Mouse (Mus musculus) liver, embryonic 14.5 days (tissue): ENCODE results near the gene Aplp2. TPM values are rescaled to one million over a fixed set of nuclear protein-coding genes. Genes with fewer than 3 reads are reported as not detected.

Source experiments
- ATAC-seq: fragments of 200-750 bp; cut with Nextera tagmentation; 2 replicates; pipeline ENCODE4 v1.8.0; 2017; ENCODE audit warnings: moderate number of reproducible peaks, mild to moderate bottlenecking, moderate library complexity; ENCODE audit not compliant: insufficient read depth
- DNase-seq, 3 experiments: peaks; one replicate each; pipeline ENCODE4 v3.0.0-alpha.2; 2012 to 2013; ENCODE audit warnings: low read depth in 3 of 3, low spot score in 3 of 3
- H3K27ac ChIP-seq: fragments of 300-500 bp; sonication (generic); 2 replicates; pipeline ENCODE4 v1.5.1; 2014; ENCODE audit warnings: moderate library complexity, mild to moderate bottlenecking, control low read depth, inconsistent platforms
- H3K27me3 ChIP-seq: fragments of 300-500 bp; sonication (generic); 2 replicates; pipeline ENCODE4 v1.6.1; 2014; ENCODE audit warnings: mild to moderate bottlenecking, low read length, moderate library complexity; ENCODE audit not compliant: control insufficient read depth, insufficient read depth
- H3K36me3 ChIP-seq: fragments of 300-500 bp; sonication (generic); replicated peaks from 2 replicates; pipeline ENCODE4 v1.6.1; 2014; ENCODE audit warnings: low read depth; ENCODE audit not compliant: control insufficient read depth, insufficient read depth
- H3K4me1 ChIP-seq, 2 experiments: fragments of 200-500 bp in 1 of 2; fragments of 300-500 bp in 1 of 2; sonication (generic) in 1 of 2; replicated peaks; 2 replicates each; pipeline ENCODE4 v1.6.1; 2012 to 2014; ENCODE audit warnings: antibody characterized with exemption in 1 of 2, inconsistent platforms in 1 of 2, low read length in 1 of 2; ENCODE audit not compliant: control insufficient read depth in 2 of 2, insufficient read depth in 2 of 2
- H3K4me2 ChIP-seq: fragments of 300-500 bp; sonication (generic); 2 replicates; pipeline ENCODE4 v1.6.1; 2014; ENCODE audit warnings: low read depth, mild to moderate bottlenecking, control low read depth, moderate library complexity
- H3K4me3 ChIP-seq, 2 experiments: fragments of 200-500 bp in 1 of 2; fragments of 300-500 bp in 1 of 2; sonication (generic) in 1 of 2; 2 replicates each; pipeline ENCODE4 v1.5.1; 2012 to 2014; ENCODE audit warnings: low read depth in 2 of 2, low read length in 2 of 2, mild to moderate bottlenecking in 2 of 2, control low read depth in 1 of 2, inconsistent platforms in 1 of 2, moderate library complexity in 1 of 2; ENCODE audit not compliant: insufficient read depth in 1 of 2
- H3K9ac ChIP-seq: fragments of 300-500 bp; sonication (generic); replicated peaks from 2 replicates; pipeline ENCODE4 v1.6.1; 2014; ENCODE audit warnings: mild to moderate bottlenecking, control low read depth, moderate library complexity
- H3K9me3 ChIP-seq: fragments of 300-500 bp; sonication (generic); 2 replicates; pipeline ENCODE4 v1.6.1; 2016; ENCODE audit warnings: low read length, mixed read lengths; ENCODE audit not compliant: control insufficient read depth
- CTCF ChIP-seq: IDR thresholded peaks from 2 replicates; pipeline ENCODE4 v1.5.1; 2016; ENCODE audit warnings: antibody characterized with exemption, low read depth, control low read depth
- EP300 ChIP-seq: IDR thresholded peaks from 2 replicates; pipeline ENCODE4 v1.6.1; 2016; ENCODE audit warnings: antibody characterized with exemption, low read depth
- WGBS: fragments of 180-500 bp; shearing (Covaris S2); extraction: QIAGEN DNeasy Blood & Tissue Kit; methylation state at CpG from one replicate; pipeline ENCODE4 v1.1.7; 2014; ENCODE audit not compliant: insufficient replicate concordance; 5-methylcytosine and 5-hydroxymethylcytosine counted together
- polyA plus RNA-seq, 2 experiments: library from polyadenylated mRNA; depleted of rRNA in 1 of 2; stranded (reverse) in 1 of 2; unstranded in 1 of 2; fragments of >200 nt; fragmentation: Nextera tagmentation in 1 of 2; extraction: Ambion mirVana in 1 of 2; gene quantifications; 2 replicates each; pipeline versions ENCODE4 v1.2.1 to v1.2.3; 2012 to 2014

Gene Aplp2
- polyA plus RNA-seq, 2 experiments: 120 to 163 TPM

DNA sequence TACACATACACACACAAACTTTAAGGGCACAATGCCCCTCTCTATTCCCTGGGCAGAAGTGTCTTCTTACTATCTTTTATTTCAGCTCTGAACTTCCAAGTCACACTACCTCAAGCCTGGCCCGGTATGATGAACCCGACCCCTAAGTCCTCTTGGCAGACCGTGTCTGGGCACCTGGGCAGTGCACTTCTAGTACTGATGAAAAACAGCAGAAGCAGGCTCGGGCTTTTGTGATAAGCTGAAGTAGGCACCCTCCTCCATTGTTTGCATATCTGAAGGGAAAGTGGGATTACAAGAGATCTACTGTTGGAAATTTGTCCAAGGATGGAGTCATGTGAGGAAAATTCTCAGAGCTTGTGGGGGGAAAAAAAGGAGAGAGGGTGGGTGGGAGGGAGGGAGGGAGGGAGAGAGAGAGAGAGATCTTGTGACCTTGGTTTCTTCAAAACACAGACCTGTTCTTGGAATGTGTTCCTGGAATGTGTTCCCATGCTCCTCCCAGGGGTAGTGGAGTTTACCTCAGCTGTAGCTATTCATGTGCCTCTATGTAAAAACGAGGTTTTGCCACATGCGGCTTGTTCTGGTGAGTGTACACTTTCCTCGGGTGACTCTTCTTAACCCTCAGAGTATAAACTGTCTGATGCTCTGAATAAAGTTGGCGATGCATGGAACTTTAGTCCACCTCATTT is 29.1 kb upstream of the Aplp2 start:
- Histone ChIP-seq H3K9me3 (no peaks in the 10 kb centered on the region), H3K9ac (no peak overlapping the region), H3K4me1 (no peaks in the 10 kb centered on the region; a peak in 1 of 4 replicates), H3K4me3 (no peak overlapping the region), H3K36me3 (no peaks in the 10 kb centered on the region), H3K4me2 (no peak overlapping the region), H3K27ac (no peak overlapping the region), H3K27me3 (no peaks in the 10 kb centered on the region)
- TF ChIP-seq CTCF (no peak), EP300 (no peak)
- DNase-seq (no peak), ATAC-seq (no peak)
- WGBS: 79% methylated on average over 8 of the region's 8 CpGs

DNA sequence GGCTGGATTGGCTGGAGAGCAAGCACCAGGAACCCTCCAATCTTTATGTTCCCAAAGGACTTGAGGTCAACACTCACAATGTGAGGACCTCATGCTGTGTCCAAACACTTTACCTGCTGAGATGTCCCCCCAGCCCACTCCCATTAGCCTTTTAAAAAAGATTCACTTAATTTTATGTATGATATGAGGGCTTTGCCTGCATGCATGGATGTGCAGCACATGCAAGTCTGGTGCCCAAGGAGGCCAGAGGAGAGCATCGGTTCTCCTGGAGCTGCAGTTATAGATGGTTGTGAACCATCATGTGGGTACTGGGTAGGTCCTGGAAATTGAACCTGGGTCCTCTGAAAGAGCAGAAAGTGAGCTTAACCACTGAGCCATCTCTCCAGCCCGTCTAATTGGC is 27.9 kb upstream of the Aplp2 start:
- Histone ChIP-seq H3K27me3 (no peaks in the 10 kb centered on the region), H3K4me2 (no peak overlapping the region), H3K4me1 (peaks cover 0 to 2% of the 10 kb centered on the region in 2 experiments; a peak in 1 of 4 replicates), H3K36me3 (no peaks in the 10 kb centered on the region), H3K9me3 (no peaks in the 10 kb centered on the region), H3K27ac (no peak overlapping the region), H3K4me3 (no peak overlapping the region), H3K9ac (no peak overlapping the region)
- 79% methylated on average over 2 of the region's 2 CpGs for WGBS
- no peak for DNase-seq
- TF ChIP-seq EP300 (no peak), CTCF (no peak)
- ATAC-seq: no peak

DNA sequence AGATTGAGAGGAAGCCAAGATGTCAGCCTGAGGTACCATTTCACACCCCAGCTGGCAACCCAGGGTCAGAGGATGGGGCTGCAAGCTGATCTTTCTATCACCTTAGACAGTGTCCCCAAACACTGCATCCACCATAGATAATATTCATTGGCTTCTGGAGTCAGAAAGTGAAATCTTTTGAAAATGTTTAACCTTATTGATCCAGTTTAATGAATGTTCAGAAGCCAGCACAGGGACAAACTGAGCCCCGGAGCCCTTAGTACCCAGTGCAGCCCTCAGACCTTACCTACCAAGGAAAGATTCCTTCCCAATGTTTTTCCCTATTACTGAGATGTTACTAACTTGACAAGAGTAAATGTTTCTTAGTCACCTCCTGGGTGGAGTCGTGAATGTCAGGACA is 26.9 kb upstream of the Aplp2 start:
- no peak for TF ChIP-seq CTCF
- Histone ChIP-seq H3K9ac (no peak overlapping the region), H3K4me1 (peaks cover 0 to 2% of the 10 kb centered on the region in 2 experiments; a peak in 1 of 4 replicates), H3K4me3 (no peak overlapping the region), H3K27me3 (no peaks in the 10 kb centered on the region), H3K9me3 (no peaks in the 10 kb centered on the region), H3K27ac (no peak overlapping the region), H3K4me2 (no peak overlapping the region), H3K36me3 (no peaks in the 10 kb centered on the region)
- ATAC-seq (no peak), DNase-seq (no peak)
- WGBS: 46% methylated on average over 2 of the region's 2 CpGs

DNA sequence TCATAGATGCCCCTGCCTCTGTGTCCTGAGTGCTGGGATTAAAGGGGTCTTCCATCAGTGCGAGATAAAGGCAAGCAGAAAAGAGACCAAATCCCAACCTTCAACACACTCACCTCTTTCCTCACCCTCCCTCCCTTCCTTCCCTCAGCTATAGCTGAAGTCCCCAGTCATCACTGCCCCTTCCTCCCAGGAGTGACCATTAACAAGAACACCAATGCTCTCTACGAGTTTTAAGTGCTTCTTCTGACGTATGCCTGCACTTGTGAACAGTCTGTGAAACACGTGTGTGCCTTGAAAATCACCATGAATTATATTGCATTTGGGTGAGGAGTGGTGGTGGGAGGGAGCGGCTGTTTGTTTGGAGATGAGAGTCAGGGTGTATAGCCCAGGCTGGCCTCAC is 24.5 kb upstream of the Aplp2 start:
- ATAC-seq (no peak), DNase-seq (no peak)
- no peak for TF ChIP-seq EP300
- no peak for TF ChIP-seq CTCF
- no peak overlapping the region for H3K4me2 ChIP-seq
- no peak overlapping the region for H3K4me3 ChIP-seq
- no peak overlapping the region for H3K27ac ChIP-seq
- no peaks in the 10 kb centered on the region for H3K9me3 ChIP-seq
- no peaks in the 10 kb centered on the region for H3K27me3 ChIP-seq
- H3K9ac ChIP-seq: no peak overlapping the region
- peaks cover 0 to 2% of the 10 kb centered on the region in 2 experiments; a peak in 1 of 4 replicates for H3K4me1 ChIP-seq
- 68% methylated on average over 5 of the region's 5 CpGs for WGBS
- H3K36me3 ChIP-seq: no peaks in the 10 kb centered on the region

DNA sequence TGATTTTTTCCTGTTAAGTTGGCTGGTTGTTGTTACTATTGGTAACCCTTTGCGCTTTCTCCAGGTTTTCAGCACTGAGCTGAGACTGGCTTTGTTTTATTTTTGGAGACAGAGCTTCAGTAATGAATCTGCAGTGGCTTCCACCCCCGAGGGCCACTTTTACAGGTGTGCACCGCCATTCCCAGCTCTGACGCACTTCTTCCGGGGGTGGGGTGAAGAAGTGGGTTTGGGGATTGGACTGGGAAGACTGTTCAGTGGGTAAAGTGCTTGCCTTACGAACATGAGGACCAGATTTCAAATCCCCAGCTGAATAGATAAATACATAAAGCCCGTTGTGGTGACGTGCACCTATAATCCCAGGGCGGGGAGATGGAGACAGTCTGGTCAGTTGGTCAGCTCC is 23.9 kb upstream of the Aplp2 start:
- TF ChIP-seq EP300: no peak
- no peak for TF ChIP-seq CTCF
- Histone ChIP-seq H3K4me2 (no peak overlapping the region), H3K27ac (no peak overlapping the region), H3K4me1 (peaks cover 0 to 2% of the 10 kb centered on the region in 2 experiments; a peak in 1 of 4 replicates), H3K36me3 (no peaks in the 10 kb centered on the region), H3K27me3 (no peaks in the 10 kb centered on the region), H3K9ac (no peak overlapping the region), H3K9me3 (no peaks in the 10 kb centered on the region), H3K4me3 (no peak overlapping the region)
- WGBS: 73% methylated on average over 9 of the region's 9 CpGs
- ATAC-seq (no peak), DNase-seq (no peak)
